Mouse (Mus musculus) kidney, adult 2 months (tissue): ENCODE measurements around the gene Hfe.
"Not testable (repeated sequence)": the region's sequence is repeated elsewhere in the genome, so short reads cannot be mapped to it uniquely, and the experiment has no call there.

Experiments
- CTCF ChIP-seq: fragments of 200-500 bp; conservative IDR thresholded peaks from 2 replicates; pipeline ENCODE4 v1.5.1; 2011; ENCODE audit warnings: low read depth, mild to moderate bottlenecking, control low read depth, low read length, moderate library complexity, mixed read lengths; ENCODE audit not compliant: insufficient read depth, insufficient read length
- POLR2A ChIP-seq: fragments of 200-500 bp; IDR thresholded peaks from one replicate; pipeline ENCODE4 v1.6.1; 2011; ENCODE audit warnings: low read depth, low read length, control low read depth

DNA sequence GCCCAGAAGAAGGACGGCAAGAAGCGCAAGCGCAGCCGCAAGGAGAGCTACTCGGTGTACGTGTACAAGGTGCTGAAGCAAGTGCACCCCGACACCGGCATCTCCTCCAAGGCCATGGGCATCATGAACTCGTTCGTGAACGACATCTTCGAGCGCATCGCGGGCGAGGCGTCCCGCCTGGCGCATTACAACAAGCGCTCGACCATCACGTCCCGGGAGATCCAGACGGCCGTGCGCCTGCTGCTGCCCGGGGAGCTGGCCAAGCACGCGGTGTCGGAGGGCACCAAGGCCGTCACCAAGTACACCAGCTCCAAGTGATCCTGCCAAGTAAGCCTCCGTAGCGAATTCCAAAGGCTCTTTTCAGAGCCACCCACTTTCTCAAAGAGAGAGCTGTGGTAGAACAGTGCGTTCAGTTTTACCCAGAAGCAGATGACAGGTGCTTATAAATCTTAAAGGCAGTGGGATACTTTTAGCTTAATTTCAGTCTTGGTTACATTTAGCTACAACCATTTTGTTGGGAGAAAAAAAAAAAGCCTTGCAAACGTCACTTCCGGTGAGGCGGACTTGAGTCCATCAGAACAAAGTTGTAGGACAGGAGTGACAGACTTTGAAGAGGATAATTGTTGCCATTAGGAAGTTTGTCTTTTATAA, 26.2 kb downstream of the Hfe start:
- TF ChIP-seq CTCF, POLR2A: not testable (repeated sequence)
